Mouse (Mus musculus): Measurements from ENCODE around the gene Stx3. TPM values are rescaled to one million over a fixed set of nuclear protein-coding genes. Genes with fewer than 3 reads are reported as not detected.

Stx3 gene
- total RNA-seq, 2 experiments from 2014 or later: 3.5 to 4.5 TPM

DNA sequence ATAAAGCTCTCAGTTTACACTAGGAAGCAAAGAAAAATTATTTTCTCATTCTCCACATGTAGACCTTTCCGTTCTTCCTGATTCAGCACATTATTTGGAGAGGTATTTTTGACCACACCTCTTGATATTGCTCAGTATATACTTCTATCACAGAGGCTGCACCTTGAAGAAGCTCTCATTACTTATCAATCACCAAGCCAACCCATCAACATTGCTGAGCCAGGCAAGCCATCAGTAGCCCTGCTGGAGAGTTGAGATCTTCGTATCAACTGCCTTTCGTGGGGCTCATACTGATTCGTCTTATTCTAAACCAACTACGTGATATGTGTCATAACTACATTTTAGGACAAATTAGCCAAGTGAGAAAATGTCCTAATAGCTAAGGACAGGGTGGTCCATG is 91.9 kb downstream of the Stx3 start:
- no peak for DNase-seq

DNA sequence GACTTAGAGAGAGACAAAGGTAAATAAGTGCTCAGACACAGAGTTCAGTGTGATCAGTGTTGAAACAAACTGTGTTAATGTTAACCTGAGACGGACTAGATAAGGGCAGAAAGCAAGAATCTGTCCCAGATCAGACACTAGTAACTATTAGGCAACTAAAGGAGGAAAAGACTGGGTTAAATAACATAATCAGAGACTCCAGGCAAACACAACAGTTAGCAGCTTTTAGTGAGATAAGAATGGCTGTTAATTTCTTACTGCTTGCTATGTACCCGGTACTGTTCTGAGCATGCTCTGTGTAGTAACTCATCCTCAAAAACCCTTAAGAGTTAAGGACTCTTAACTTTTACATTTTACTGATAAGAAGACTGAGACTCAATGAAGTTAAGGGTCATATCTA is 93.3 kb downstream of the Stx3 start:
- DNase-seq: no peak

Other genes with a start within 250 kb of the Stx3 start
- gene Ms4a6d, start 214.6 kb downstream of the Stx3 start, total RNA-seq (2021): 1 to 10 TPM; 3.6 to 4.7 TPM
- not detected for gene Ms4a2, start 195.7 kb downstream of the Stx3 start, total RNA-seq (2021)
- not detected for gene Ms4a3, start 178.6 kb downstream of the Stx3 start, total RNA-seq (2021)
- not detected for gene Oosp2, start 158.8 kb downstream of the Stx3 start, total RNA-seq (2021)
- gene Oosp1, start 128.3 kb downstream of the Stx3 start, total RNA-seq (2021): not detected
- not detected for gene Oosp3, start 122.3 kb downstream of the Stx3 start, total RNA-seq (2021)
- gene Gif, start 71.8 kb downstream of the Stx3 start, total RNA-seq (2021): not detected
- gene Mrpl16, start 49.0 kb downstream of the Stx3 start, total RNA-seq (2021): 100 to 1,000 TPM; 113 to 120 TPM
- gene Olfr1417, start 19.8 kb upstream of the Stx3 start, total RNA-seq (2021): not detected
- gene Olfr1418, start 41.7 kb upstream of the Stx3 start, total RNA-seq (2021): not detected
- gene Olfr1419, start 55.7 kb upstream of the Stx3 start, total RNA-seq (2021): not detected
- not detected for gene Olfr1420, start 67.2 kb upstream of the Stx3 start, total RNA-seq (2021)
- gene Patl1, start 93.0 kb upstream of the Stx3 start, total RNA-seq (2021): 10 to 100 TPM; 24.7 to 27.3 TPM
- 10 to 100 TPM; 97.2 to 99.2 TPM for gene Osbp, start 146.5 kb upstream of the Stx3 start, total RNA-seq (2021)
- gene Olfr1423, start 221.9 kb upstream of the Stx3 start, total RNA-seq (2021): not detected
- gene Olfr1424, start 243.3 kb upstream of the Stx3 start, total RNA-seq (2021): not detected

Measured in heart, adult 18-20 months (tissue).